Mouse (Mus musculus) C2C12 (cell line): ENCODE results near the gene Etv4. TPM values are rescaled to one million over a fixed set of nuclear protein-coding genes. Genes with fewer than 3 reads are reported as not detected.

ENCODE experiments used
- H3K27me3 ChIP-seq: one replicate; pipeline ENCODE4 v1.6.1; 2011; ENCODE audit not compliant: control insufficient read depth, insufficient read depth, insufficient read length
- H3K36me3 ChIP-seq: one replicate; pipeline ENCODE4 v1.6.1; 2011; ENCODE audit not compliant: control insufficient read depth, insufficient read depth
- H3K4me3 ChIP-seq: one replicate; pipeline ENCODE4 v1.5.1; 2011; ENCODE audit warnings: mild to moderate bottlenecking, control low read depth; ENCODE audit not compliant: poor library complexity, insufficient read depth, severe bottlenecking
- H3K79me2 ChIP-seq: one replicate; pipeline ENCODE4 v1.6.1; 2011; ENCODE audit not compliant: control insufficient read depth, insufficient read depth
- H3K79me3 ChIP-seq: one replicate; pipeline ENCODE4 v1.6.1; 2011; ENCODE audit warnings: low read depth, control low read depth
- H3ac ChIP-seq: one replicate; pipeline ENCODE3; 2011; ENCODE audit warnings: low read depth; ENCODE audit not compliant: control insufficient read depth, insufficient read length
- CEBPB ChIP-seq: IDR thresholded peaks from one replicate; pipeline ENCODE4 v1.6.1; 2011; ENCODE audit warnings: low read depth, mild to moderate bottlenecking, control low read depth, moderate library complexity
- CTCF ChIP-seq: IDR thresholded peaks from one replicate; pipeline ENCODE4 v1.5.1; 2011; ENCODE audit not compliant: control insufficient read depth, insufficient read depth, insufficient read length
- FOSL1 ChIP-seq: IDR thresholded peaks from one replicate; pipeline ENCODE4 v1.8.0; 2011; ENCODE audit warnings: mild to moderate bottlenecking, low read length; ENCODE audit not compliant: poor library complexity, insufficient read depth, severe bottlenecking
- MAX ChIP-seq: IDR thresholded peaks from one replicate; pipeline ENCODE4 v1.6.1; 2011; ENCODE audit warnings: mild to moderate bottlenecking, control low read depth
- MYOD1 ChIP-seq: IDR thresholded peaks from one replicate; pipeline ENCODE4 v1.6.1; 2011; ENCODE audit warnings: low read depth; ENCODE audit not compliant: control insufficient read depth, insufficient read length
- MYOG ChIP-seq: IDR thresholded peaks from one replicate; pipeline ENCODE4 v1.6.1; 2011; ENCODE audit not compliant: control insufficient read depth, insufficient read length; ENCODE audit errors: extremely low read depth
- USF1 ChIP-seq: IDR thresholded peaks from one replicate; pipeline ENCODE4 v1.6.1; 2011; ENCODE audit warnings: low read depth, mild to moderate bottlenecking, control low read depth, moderate library complexity
- polyA plus RNA-seq: library from polyadenylated mRNA; unstranded; fragments of >200 nt; fragmentation: generic; extraction: Trizol; gene quantifications from one replicate; pipeline ENCODE4 v1.2.1, GENCODE M21; 2012; ENCODE audit warnings: missing spikeins

Gene Etv4
- polyA plus RNA-seq, 1 experiment = 67.5 TPM

- H3K36me3 ChIP-seq = no peaks in the 10 kb centered on the region
- H3K79me2 ChIP-seq = no peaks in the 10 kb centered on the region
- no peak overlapping the region for H3K4me3 ChIP-seq
- TF ChIP-seq CEBPB (no peak), FOSL1 (no peak), MYOD1 (no peak), USF1 (no peak), MAX (no peak), CTCF (no peak), MYOG (no peak)
- H3ac ChIP-seq = no peak overlapping the region
- no peaks in the 10 kb centered on the region for H3K79me3 ChIP-seq
- no peaks in the 10 kb centered on the region for H3K27me3 ChIP-seq
These were observed 12.2 kb upstream of the Etv4 start for GRCm38 (mm10) chr11:101797355-101797754.

- Histone ChIP-seq H3ac (peak overlapping the region; percentile 30), H3K79me2 (no peaks in the 10 kb centered on the region), H3K36me3 (no peaks in the 10 kb centered on the region), H3K4me3 (no peak overlapping the region), H3K79me3 (no peaks in the 10 kb centered on the region), H3K27me3 (no peaks in the 10 kb centered on the region)
- TF ChIP-seq CEBPB (no peak), FOSL1 (no peak), USF1 (no peak), CTCF (no peak), MYOD1 (no peak), MYOG (no peak), MAX (no peak)
These were observed 5.8 kb upstream of the Etv4 start for GRCm38 (mm10) chr11:101790811-101791526.

DNA sequence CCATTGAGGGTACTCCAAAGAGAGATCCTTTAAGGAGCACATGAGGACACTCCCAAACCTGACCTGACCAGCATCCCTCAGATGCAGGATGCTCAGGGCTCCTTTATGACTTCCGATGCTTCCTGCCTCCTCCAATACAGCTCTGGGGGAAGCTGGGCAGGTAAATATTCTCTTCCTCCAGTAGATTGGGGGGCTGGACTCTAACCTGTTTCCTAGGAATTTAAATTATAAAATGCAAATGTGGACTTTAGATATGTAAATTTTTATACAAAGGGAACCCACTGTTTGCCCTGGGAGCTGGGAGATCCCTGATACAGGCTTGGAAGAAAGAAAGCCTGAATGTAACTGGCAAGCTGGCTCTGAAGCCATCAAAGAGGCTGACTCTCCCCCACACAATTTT lies 2.3 kb upstream of the Etv4 start:
- Histone ChIP-seq H3K4me3 (no peak overlapping the region), H3K79me3 (peaks cover 13% of the 10 kb centered on the region), H3K27me3 (no peaks in the 10 kb centered on the region), H3K36me3 (no peaks in the 10 kb centered on the region), H3ac (no peak overlapping the region), H3K79me2 (peaks cover 18% of the 10 kb centered on the region)
- TF ChIP-seq MAX = no peak
- no peak for TF ChIP-seq FOSL1
- TF ChIP-seq MYOD1 = no peak
- no peak for TF ChIP-seq CEBPB
- TF ChIP-seq CTCF = no peak
- no peak for TF ChIP-seq USF1
- no peak for TF ChIP-seq MYOG

- no peaks in the 10 kb centered on the region for H3K36me3 ChIP-seq
- H3K79me2 ChIP-seq = peaks cover 25% of the 10 kb centered on the region
- no peaks in the 10 kb centered on the region for H3K27me3 ChIP-seq
- peaks cover 20% of the 10 kb centered on the region for H3K79me3 ChIP-seq
- no peak overlapping the region for H3K4me3 ChIP-seq
- no peak overlapping the region for H3ac ChIP-seq
- no peak for TF ChIP-seq CEBPB
- TF ChIP-seq CTCF = no peak
- TF ChIP-seq MYOD1 = no peak
- TF ChIP-seq FOSL1 = no peak
- TF ChIP-seq MYOG = no peak
- TF ChIP-seq MAX = no peak
- no peak for TF ChIP-seq USF1
These were observed 1.5 kb upstream of the Etv4 start for GRCm38 (mm10) chr11:101786651-101787050.

GRCm38 (mm10) chr11:101785852-101786205 lies 658 bp upstream of the Etv4 start:
- peak overlapping the region; percentile 66 for H3K4me3 ChIP-seq
- no peak for TF ChIP-seq MAX
- TF ChIP-seq CEBPB = no peak
- TF ChIP-seq USF1 = no peak
- TF ChIP-seq MYOG = no peak
- no peak for TF ChIP-seq MYOD1
- TF ChIP-seq CTCF = no peak
- no peak for TF ChIP-seq FOSL1

More at GRCm38 (mm10) chr11:101785852-101786205, 658 bp upstream of the Etv4 start:
- H3K36me3 ChIP-seq = no peaks in the 10 kb centered on the region
- H3K79me2 ChIP-seq = peaks cover 34% of the 10 kb centered on the region
- peak overlapping the region; percentile 76 for H3ac ChIP-seq
- H3K79me3 ChIP-seq = peaks cover 28% of the 10 kb centered on the region
- H3K27me3 ChIP-seq = no peaks in the 10 kb centered on the region
